Mouse (Mus musculus): Measurements from ENCODE around the gene Scyl3. TPM values are rescaled to one million over a fixed set of nuclear protein-coding genes. Genes with fewer than 3 reads are reported as not detected.

Scyl3 gene
- total RNA-seq, 2 experiments from 2014 or later: 21.0 to 43.0 TPM

DNA sequence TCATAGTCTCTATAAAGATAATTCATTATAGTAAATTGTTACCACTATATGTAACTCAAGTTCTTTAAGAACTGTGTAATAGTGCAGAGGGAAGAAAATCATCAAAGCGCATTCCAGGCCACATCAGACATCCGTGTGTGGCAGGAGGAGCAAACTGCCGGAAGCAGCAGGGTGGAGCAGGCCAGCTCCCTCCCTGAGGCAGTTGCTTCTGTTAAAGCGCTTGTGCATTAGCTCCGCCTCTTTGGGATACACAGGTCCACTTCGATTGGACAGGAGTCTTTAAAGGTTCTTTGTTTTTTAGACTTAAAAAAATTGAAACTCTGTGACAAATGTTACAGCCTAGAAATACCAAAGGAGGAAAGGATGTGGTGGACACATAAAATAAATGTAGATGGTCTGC, 13.2 kb downstream of the Scyl3 start:
- no peak for ATAC-seq (replicated peaks; ENCODE audit: low FRiP score, low TSS enrichment, poor library complexity, severe bottlenecking)

GRCm38 (mm10) chr1:163953396-163953795, 24.5 kb downstream of the Scyl3 start:
- ATAC-seq (replicated peaks; ENCODE audit: low FRiP score, low TSS enrichment, poor library complexity, severe bottlenecking): no peak

DNA sequence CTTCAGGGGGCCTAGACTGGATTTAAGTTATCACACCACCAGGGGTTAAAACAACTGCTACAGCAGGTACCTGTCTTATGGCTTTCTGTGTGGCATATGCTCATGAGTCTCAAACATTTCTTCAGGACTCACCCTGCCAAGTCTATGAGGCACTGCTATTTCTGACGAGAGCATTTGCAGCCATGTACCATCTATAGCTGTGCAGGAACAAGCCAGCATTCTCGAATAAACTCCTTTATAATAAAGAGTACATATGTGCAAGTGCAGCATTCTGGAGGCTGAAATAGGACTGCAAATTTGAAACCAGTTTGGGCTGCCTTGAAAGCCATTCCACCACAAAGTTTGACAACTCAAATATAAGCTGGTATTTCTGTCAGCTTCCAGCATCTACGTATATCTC, 29.1 kb downstream of the Scyl3 start:
- no peak for ATAC-seq (replicated peaks; ENCODE audit: low FRiP score, low TSS enrichment, poor library complexity, severe bottlenecking)

DNA sequence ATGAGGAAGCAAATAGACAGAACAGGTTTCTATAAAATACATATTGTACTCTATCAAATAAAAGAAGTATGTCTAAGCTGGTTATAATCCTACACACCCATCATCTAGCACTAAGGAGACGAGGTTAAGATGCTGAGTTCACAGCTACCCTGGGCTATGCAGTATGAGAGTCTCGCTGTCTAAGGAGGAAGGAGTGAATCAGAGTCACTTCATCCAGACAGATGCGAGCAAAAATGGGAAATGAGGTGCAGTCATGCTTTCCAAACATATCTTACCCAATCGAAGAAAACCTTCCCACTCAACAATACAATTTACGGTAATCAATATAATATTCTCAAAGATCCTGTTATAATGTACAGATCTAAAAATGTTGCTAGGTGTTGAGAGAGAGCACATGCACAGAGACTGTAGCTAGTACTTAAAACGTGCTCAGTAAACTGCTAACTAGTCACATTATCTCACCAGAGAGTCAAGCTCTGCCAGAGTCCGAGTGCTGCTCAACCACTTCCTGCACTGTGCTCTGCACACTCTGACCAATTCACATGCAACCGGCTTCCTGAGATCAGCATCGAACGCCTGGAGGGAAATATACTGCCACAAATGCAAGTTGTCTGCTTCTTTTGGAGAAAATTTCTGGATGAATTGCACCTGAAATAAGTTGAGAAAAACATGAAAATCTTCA, 35.2 kb downstream of the Scyl3 start:
- ATAC-seq (replicated peaks; ENCODE audit: low FRiP score, low TSS enrichment, poor library complexity, severe bottlenecking): no peak

- no peak for ATAC-seq (replicated peaks; ENCODE audit: low FRiP score, low TSS enrichment, poor library complexity, severe bottlenecking)
Observed at GRCm38 (mm10) chr1:163974471-163974870, 45.6 kb downstream of the Scyl3 start.

DNA sequence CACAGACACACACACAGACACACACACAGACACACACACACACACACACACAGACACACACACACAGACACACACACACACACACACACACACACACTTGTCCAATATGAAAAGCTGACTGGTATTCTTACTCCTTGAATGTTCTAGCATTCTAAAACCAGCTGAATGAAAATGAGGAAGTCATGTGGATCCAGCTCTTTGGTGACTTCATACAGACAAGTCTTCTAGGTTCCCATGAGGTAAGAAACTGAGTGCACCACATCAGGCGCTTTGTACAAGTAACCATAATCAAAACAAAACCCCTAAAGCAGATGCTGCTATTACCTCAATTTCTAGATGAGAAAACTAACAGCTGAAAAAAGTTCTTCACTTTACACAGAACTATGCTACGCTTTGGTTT, 46.2 kb downstream of the Scyl3 start:
- ATAC-seq (replicated peaks; ENCODE audit: low FRiP score, low TSS enrichment, poor library complexity, severe bottlenecking): no peak

DNA sequence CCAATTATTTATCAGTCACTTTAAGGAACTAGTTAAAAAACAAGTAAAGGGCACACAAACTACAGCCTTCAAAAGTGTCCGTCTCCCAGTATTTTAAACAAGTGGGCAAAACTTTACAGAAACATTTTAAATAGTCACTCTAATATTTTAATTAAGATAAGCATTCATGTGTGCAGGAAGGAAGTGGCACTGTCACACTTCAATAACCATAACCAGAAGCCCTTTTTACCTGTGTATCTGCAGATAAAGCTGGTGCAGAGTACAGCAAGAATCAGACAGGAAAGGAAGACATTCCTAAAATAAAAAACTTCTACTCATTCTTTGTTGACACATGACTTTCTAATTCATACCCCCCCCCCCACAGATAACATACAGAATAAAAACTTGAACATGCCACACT, 47.6 kb downstream of the Scyl3 start:
- ATAC-seq (replicated peaks; ENCODE audit: low FRiP score, low TSS enrichment, poor library complexity, severe bottlenecking): no peak

DNA sequence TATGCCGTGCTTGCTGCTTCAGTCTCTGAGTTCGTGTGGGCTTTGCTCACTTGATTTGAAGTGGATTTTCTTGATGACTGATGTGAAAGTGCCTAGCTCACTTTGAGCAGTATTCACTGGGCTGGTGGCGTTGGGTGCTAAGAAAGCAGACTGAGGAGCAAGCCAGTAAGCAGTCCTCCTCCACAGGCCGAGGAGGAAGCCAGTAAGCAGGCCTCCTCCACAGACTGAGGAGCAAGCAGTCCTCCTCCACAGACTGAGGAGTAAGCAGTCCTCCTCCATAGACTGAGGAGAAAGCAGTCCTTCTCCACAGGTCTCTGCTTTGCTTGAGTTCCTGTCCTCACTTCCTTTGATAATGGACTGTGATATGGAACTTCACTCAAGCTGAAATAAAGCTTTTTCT, 63.5 kb downstream of the Scyl3 start:
- no peak for ATAC-seq (replicated peaks; ENCODE audit: low FRiP score, low TSS enrichment, poor library complexity, severe bottlenecking)

DNA sequence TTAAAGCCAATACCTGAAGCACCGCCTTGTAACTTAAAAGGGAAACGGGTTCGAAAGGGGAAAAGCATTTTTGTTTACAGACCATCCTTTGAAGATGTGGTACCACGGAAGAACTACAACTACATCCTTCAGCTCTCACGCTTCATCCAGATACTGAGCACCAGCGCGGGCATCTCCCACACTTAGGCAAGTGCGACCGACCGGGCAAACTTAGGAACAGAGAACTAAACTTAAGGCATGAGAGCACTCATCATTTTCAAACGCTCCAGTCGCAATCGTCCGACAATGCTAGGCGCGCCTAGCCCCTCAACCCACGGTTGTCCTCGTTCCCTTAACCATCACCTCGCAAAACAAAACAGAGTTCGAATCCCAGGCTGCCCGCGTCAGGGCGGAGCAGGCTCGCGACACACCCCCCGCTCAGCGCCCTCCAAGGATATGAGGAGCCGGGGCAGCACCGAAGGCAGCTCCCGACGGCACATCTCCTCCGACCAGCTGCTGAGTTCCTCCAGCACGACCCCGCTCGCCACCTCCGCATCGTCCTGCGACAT, 65.3 kb downstream of the Scyl3 start:
- peak; percentile 82 for ATAC-seq (replicated peaks; ENCODE audit: low FRiP score, low TSS enrichment, poor library complexity, severe bottlenecking)

DNA sequence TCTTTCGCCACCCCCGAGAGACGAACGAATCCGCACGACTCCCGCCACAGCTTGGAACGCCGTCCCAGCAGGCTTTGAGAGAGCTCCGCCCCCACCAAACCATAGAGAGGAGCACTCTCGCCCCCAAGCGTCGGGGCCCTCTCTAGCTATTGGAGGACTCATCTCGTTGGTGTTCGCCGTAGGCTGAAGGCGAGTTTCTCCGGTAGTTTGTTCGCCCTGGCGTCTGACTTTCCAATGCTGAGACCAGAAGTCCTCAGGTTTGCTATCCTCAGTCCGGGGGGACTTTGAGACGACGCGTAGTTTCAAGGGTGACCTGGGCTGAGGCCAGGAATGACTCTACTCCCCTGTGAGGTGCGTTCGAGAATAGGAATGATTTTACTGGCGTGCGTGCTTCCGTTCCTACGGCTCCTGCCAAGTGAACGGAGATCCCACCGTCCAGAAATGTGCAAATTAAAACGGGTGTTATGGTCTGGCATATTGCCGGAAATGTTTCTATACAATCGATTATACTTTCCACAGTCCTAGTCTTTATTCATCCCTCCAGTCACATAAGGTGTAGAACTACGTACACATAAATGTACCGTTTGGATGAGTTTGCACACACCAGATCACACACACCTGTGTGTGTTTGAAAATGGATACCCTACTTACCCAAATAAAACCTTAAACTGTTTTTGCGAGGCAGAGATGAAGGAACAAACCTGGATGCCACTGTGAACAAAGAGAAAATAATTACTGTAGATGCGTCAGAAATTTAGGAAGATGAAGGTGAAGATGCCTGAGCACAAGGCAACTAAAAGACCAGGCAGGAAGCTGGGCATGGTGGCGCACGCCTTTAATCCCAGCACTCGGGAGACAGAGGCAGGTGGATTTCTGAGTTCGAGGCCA, 66.1 kb downstream of the Scyl3 start, which contains the start of the genes BC055324 and Mettl18:
BC055324 (minus strand) TSS at position 76 of the 888 bp plus-strand sequence.
Mettl18 (plus strand) TSS at position 169 of the 888 bp plus-strand sequence.
- ATAC-seq (replicated peaks; ENCODE audit: low FRiP score, low TSS enrichment, poor library complexity, severe bottlenecking): peak; percentile 91

DNA sequence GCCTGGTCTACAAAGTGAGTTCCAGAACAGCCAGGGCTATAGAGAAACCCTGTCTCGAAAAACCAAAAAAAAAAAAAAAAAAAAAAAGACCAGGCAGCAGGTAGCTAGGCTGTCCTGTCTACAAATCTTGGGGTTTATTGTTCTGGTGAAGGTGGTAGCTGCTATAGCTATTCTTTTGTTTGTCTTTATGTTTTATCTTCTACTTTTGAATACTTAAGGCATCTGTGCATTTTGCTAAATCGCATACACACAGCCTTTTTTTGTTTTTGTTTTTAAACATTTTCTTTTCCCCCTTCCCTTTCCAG, 66.7 kb downstream of the Scyl3 start:
- no peak for ATAC-seq (replicated peaks; ENCODE audit: low FRiP score, low TSS enrichment, poor library complexity, severe bottlenecking)

- ATAC-seq (replicated peaks; ENCODE audit: low FRiP score, low TSS enrichment, poor library complexity, severe bottlenecking): no peak
Observed at GRCm38 (mm10) chr1:164001831-164002452, 73.0 kb downstream of the Scyl3 start.

DNA sequence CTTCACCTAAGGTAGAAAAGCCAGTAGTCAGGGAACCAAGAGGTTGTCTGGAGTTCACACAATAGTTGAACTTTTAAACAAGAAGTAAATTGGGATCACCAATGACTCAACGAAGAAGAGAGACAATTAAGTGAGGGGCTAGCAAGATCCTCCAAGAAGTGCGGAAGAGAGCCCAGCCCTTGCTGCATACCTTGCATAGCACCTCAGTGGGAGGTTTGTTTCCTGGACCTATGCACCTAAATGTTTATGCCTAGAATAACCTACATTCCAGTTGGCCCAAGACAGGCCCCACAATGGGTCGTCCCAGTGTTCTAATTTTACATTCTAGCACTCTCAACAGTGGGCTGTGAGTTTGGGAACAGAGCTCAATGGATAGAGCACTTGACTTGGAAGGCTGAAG, 75.4 kb downstream of the Scyl3 start:
- ATAC-seq (replicated peaks; ENCODE audit: low FRiP score, low TSS enrichment, poor library complexity, severe bottlenecking): no peak

Other genes starting within 250 kb of the Scyl3 start
- not detected in 2 replicates for gene Mettl11b, start 203.9 kb upstream of the Scyl3 start, total RNA-seq (2014; fragmentation: Nextera tagmentation)
- not detected in 2 replicates for gene Mettl11b, start 203.9 kb upstream of the Scyl3 start, total RNA-seq (2017)
- 4.6 and 5.3 TPM in 2 replicates for gene Kifap3, start 149.5 kb upstream of the Scyl3 start, total RNA-seq (2014; fragmentation: Nextera tagmentation)
- gene Kifap3, start 149.5 kb upstream of the Scyl3 start, total RNA-seq (2017): 8.4 and 11.5 TPM in 2 replicates
- 23.0 and 26.0 TPM in 2 replicates for gene BC055324, start 65.7 kb downstream of the Scyl3 start, total RNA-seq (2014; fragmentation: Nextera tagmentation)
- gene BC055324, start 65.7 kb downstream of the Scyl3 start, total RNA-seq (2017): 26.9 and 32.6 TPM in 2 replicates
- gene Mettl18, start 65.8 kb downstream of the Scyl3 start, total RNA-seq (2014; fragmentation: Nextera tagmentation): 3.9 and 5.7 TPM in 2 replicates
- gene Mettl18, start 65.8 kb downstream of the Scyl3 start, total RNA-seq (2017): 7.6 and 14.9 TPM in 2 replicates
- not detected in 2 replicates for gene Sele, start 119.1 kb downstream of the Scyl3 start, total RNA-seq (2014; fragmentation: Nextera tagmentation)
- gene Sele, start 119.1 kb downstream of the Scyl3 start, total RNA-seq (2017): not detected in 2 replicates
- gene Sell, start 132.9 kb downstream of the Scyl3 start, total RNA-seq (2014; fragmentation: Nextera tagmentation): 5.4 and 8.0 TPM in 2 replicates
- 15.1 and 20.2 TPM in 2 replicates for gene Sell, start 132.9 kb downstream of the Scyl3 start, total RNA-seq (2017)
- gene Selp, start 186.2 kb downstream of the Scyl3 start, total RNA-seq (2014; fragmentation: Nextera tagmentation): 0.98 TPM in 1 of 2 replicates, not detected in the other
- 0.04 and 0.38 TPM in 2 replicates for gene Selp, start 186.2 kb downstream of the Scyl3 start, total RNA-seq (2017)
- gene F5, start 222.7 kb downstream of the Scyl3 start, total RNA-seq (2014; fragmentation: Nextera tagmentation): 0.94 TPM in 1 of 2 replicates, not detected in the other
- gene F5, start 222.7 kb downstream of the Scyl3 start, total RNA-seq (2017): 0.42 and 0.46 TPM in 2 replicates

All from megakaryocyte-erythroid progenitor cell, adult 5-6 weeks (primary cell).